Mouse (Mus musculus) neural tube, embryonic 14.5 days (tissue): ENCODE results near the gene Gm20388. TPM values are rescaled to one million over a fixed set of nuclear protein-coding genes. Genes with fewer than 3 reads are reported as not detected.

ENCODE experiments used
- ATAC-seq: fragments of 200-750 bp; cut with Nextera tagmentation; 2 replicates; pipeline ENCODE4 v1.8.0; 2017; ENCODE audit warnings: low read depth, mild to moderate bottlenecking, moderate TSS enrichment, moderate library complexity
- H3K27ac ChIP-seq: fragments of 300-500 bp; sonication (generic); 2 replicates; pipeline ENCODE4 v1.5.1; 2014; ENCODE audit warnings: low read depth, mild to moderate bottlenecking, control low read depth, low read length, moderate library complexity, mixed read lengths
- H3K27me3 ChIP-seq: fragments of 300-500 bp; sonication (generic); 2 replicates; pipeline ENCODE4 v1.6.1; 2014; ENCODE audit warnings: low read length; ENCODE audit not compliant: control insufficient read depth, insufficient read depth
- H3K36me3 ChIP-seq: fragments of 300-500 bp; sonication (generic); 2 replicates; pipeline ENCODE4 v1.6.1; 2014; ENCODE audit warnings: low read length, mixed read lengths; ENCODE audit not compliant: control insufficient read depth, insufficient read depth
- H3K4me1 ChIP-seq: fragments of 300-500 bp; sonication (generic); 2 replicates; pipeline ENCODE4 v1.6.1; 2014; ENCODE audit warnings: low read length; ENCODE audit not compliant: control insufficient read depth, insufficient read depth
- H3K4me2 ChIP-seq: fragments of 300-500 bp; sonication (generic); 2 replicates; pipeline ENCODE4 v1.6.1; 2014; ENCODE audit warnings: mild to moderate bottlenecking, low read depth, low read length, control low read depth
- H3K4me3 ChIP-seq: fragments of 300-500 bp; sonication (generic); 2 replicates; pipeline ENCODE4 v1.5.1; 2014; ENCODE audit warnings: low read depth, low read length, control low read depth, mixed read lengths
- H3K9ac ChIP-seq: fragments of 300-500 bp; sonication (generic); replicated peaks from 2 replicates; pipeline ENCODE4 v1.6.1; 2014; ENCODE audit warnings: low read depth, mild to moderate bottlenecking, control low read depth, low read length, mixed read lengths
- H3K9me3 ChIP-seq: fragments of 300-500 bp; sonication (generic); 2 replicates; pipeline ENCODE4 v1.6.1; 2016; ENCODE audit warnings: low read length; ENCODE audit not compliant: control insufficient read depth
- WGBS: fragments of 180-500 bp; shearing (Covaris S2); extraction: QIAGEN DNeasy Blood & Tissue Kit; methylation state at CpG from one replicate; pipeline ENCODE4 v1.1.7; 2014; 5-methylcytosine and 5-hydroxymethylcytosine counted together
- polyA plus RNA-seq: library from polyadenylated mRNA; unstranded; fragments of >200 nt; fragmentation: Nextera tagmentation; extraction: Ambion mirVana; gene quantifications from 2 replicates; pipeline ENCODE4 v1.2.1, GENCODE M21; 2014

The Gm20388 gene
- polyA plus RNA-seq, 1 experiment from 2014 or later: 10.3 TPM

DNA sequence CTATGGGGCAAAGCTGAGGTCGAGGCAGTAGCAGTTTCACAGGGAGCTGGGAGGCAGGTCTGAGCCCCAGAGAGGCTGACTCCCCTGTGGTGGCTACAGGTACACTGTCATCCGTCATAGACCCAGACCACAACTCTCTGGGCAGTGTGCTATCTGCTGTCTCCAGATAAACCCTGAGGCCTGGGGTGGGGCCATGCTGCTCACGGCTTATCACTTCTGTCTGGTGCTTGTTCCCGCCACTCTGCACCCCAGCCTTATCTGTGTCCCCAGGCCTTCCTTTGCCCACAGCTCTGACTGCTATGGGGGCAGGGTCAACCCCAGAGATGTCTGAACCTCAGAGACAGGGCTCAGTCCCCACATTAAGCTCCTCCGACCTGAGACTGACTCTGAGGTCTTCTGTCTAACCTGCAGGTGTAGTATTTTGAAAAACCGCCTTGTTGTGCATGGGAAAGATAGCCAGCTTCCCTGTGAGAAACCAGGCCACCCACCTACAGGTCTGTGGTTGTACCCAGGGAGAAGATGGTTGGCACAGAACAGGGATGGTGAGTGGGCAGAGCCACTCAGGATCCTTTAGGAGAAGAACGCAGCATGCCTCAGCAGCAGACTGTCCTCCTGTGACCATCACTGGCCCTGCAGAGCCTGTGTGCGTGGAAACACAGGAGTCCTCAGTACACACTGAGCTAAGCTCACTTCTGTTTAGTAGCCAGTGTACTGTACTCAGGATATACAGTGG lies 461.2 kb downstream of the Gm20388 start:
- no peak overlapping the region for H3K27ac ChIP-seq
- no peak overlapping the region for H3K4me2 ChIP-seq
- H3K4me3 ChIP-seq: no peak overlapping the region
- peaks cover 41% of the 10 kb centered on the region for H3K4me1 ChIP-seq
- no peaks in the 10 kb centered on the region for H3K9me3 ChIP-seq
- H3K9ac ChIP-seq: no peak overlapping the region
- no peak for ATAC-seq
- no peaks in the 10 kb centered on the region for H3K27me3 ChIP-seq
- no peaks in the 10 kb centered on the region for H3K36me3 ChIP-seq
- WGBS: 78% methylated on average over 8 of the region's 8 CpGs

DNA sequence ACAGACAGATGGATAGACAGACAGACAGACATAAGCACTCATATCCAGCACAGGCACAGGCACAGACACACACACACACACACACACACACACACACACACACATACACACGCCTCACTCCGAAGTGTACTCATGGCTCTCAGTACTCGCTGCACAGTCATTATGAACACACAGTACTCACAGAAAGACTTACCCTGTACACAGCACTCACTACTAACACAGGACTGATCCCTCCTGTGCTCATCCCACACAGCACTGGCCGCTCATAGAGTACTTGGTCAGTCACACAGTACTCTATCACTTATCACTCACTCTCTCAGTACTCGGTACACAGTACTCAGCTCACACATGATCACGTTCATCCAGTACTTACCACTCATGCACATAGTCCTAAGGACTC lies 462.0 kb downstream of the Gm20388 start:
- Histone ChIP-seq H3K4me3 (no peak overlapping the region), H3K4me1 (peaks cover 49% of the 10 kb centered on the region), H3K27ac (no peak overlapping the region), H3K9me3 (no peaks in the 10 kb centered on the region), H3K36me3 (no peaks in the 10 kb centered on the region), H3K9ac (no peak overlapping the region), H3K27me3 (no peaks in the 10 kb centered on the region), H3K4me2 (no peak overlapping the region)
- 95% methylated on average over 6 of the region's 6 CpGs for WGBS
- ATAC-seq: no peak

DNA sequence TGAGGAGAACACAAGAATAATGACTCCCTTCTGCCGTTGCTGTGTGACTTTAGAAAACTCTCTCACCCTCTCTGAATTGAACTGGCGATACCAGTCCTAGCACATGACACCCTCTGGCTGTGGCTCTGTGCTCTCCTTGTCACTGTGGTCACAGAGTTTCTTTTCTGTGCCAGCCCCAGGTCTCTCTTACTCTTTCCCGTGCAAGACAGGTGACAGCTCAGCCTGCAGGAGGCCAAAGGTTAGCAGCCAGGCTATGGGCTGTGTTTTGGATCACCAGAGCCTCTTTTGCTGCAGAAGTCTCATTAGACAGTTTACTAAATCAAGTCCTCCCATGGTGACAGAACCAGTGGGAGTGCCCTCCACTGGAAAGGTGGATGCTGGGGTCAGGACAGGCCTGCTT lies 463.0 kb downstream of the Gm20388 start:
- H3K36me3 ChIP-seq: no peaks in the 10 kb centered on the region
- H3K9me3 ChIP-seq: no peaks in the 10 kb centered on the region
- no peak overlapping the region for H3K9ac ChIP-seq
- no peak overlapping the region for H3K4me2 ChIP-seq
- WGBS: 62% methylated on average over 3 of the region's 3 CpGs
- H3K27ac ChIP-seq: peak overlapping the region; percentile 57
- no peaks in the 10 kb centered on the region for H3K27me3 ChIP-seq
- no peak for ATAC-seq
- no peak overlapping the region for H3K4me3 ChIP-seq
- H3K4me1 ChIP-seq: peaks cover 55% of the 10 kb centered on the region

DNA sequence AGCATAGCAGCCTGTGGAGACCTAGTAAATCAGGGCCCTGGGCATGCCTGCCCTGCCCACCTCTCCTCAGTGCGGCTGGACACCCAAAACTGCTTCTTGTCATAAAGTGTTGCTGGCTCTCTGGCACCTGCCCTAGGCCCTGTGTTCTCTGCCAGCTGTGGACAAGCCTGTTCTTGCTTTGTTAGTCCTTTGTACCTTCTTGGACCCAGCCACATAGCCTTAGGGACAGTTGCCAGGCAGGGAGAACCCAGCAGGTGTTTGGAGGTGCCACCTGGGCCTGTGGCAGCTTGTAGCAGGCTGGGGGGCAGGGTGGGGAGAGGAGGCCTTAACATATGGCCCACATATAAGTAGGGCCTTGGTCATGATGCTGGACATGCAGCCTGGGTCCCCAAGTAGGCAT lies 463.4 kb downstream of the Gm20388 start:
- no peak for ATAC-seq
- Histone ChIP-seq H3K36me3 (no peaks in the 10 kb centered on the region), H3K9ac (0 out of 2 replicates have a peak overlapping the region, but pooled peaks have one; percentile 16), H3K4me1 (peaks cover 54% of the 10 kb centered on the region), H3K9me3 (no peaks in the 10 kb centered on the region), H3K27me3 (no peaks in the 10 kb centered on the region), H3K4me2 (no peak overlapping the region), H3K4me3 (no peak overlapping the region), H3K27ac (peak overlapping the region; percentile 72)
- WGBS: 40% methylated on average over 1 of the region's 1 CpGs

DNA sequence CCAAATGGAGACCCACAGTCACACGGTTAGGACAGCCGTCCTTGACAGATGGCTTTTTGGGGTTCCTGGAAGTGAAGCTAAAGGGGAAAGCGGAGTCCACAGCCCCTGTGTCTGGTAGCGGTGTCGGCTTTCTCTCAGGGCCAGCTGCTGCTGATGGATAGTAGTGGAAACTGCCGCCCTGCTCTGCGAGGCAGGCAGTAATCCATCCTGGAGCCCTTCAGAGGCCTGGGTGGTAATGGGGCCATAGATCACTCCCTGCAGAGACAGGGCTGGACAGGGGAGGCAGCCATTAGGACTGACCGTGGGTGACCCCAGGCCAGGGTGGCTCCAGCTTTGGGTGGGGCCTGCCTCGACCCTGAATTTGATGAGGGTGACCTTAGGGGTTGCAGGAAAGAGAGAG lies 463.9 kb downstream of the Gm20388 start:
- no peaks in the 10 kb centered on the region for H3K27me3 ChIP-seq
- H3K4me3 ChIP-seq: no peak overlapping the region
- H3K4me2 ChIP-seq: no peak overlapping the region
- H3K27ac ChIP-seq: peak overlapping the region; percentile 72
- ATAC-seq: peak; percentile 33; the same call in 1 of the 2 replicates
- H3K9me3 ChIP-seq: no peaks in the 10 kb centered on the region
- no peaks in the 10 kb centered on the region for H3K36me3 ChIP-seq
- peak overlapping the region; percentile 16; the same call in 1 of the 2 replicates for H3K9ac ChIP-seq
- H3K4me1 ChIP-seq: peaks cover 52% of the 10 kb centered on the region
- WGBS: 11% methylated on average over 9 of the region's 9 CpGs

DNA sequence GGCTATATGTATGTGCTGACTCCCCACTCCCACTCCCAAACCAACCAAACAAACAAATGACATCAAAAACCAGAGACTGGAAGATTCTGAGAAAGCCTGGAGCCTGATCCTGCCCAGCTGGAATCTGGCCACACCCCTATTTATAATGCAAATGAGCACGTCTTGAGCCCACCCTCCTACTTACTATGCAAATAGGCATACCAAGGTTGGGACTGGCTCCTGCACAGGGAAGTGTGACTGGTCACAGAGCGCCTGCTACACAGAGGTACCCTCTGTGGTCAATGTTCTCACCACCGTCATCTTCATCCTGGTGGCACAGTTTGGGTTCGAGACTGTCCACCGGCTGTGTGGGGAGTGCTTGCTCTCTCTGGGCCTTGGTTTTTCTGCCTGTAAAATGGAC lies 464.5 kb downstream of the Gm20388 start:
- WGBS: 27% methylated on average over 5 of the region's 5 CpGs
- peak; percentile 42; the same call in 1 of the 2 replicates for ATAC-seq
- H3K4me1 ChIP-seq: peaks cover 52% of the 10 kb centered on the region
- no peak overlapping the region for H3K4me3 ChIP-seq
- H3K9me3 ChIP-seq: no peaks in the 10 kb centered on the region
- no peaks in the 10 kb centered on the region for H3K27me3 ChIP-seq
- no peak overlapping the region for H3K9ac ChIP-seq
- peak overlapping the region; percentile 72; the same call in 1 of the 2 replicates for H3K27ac ChIP-seq
- no peaks in the 10 kb centered on the region for H3K36me3 ChIP-seq
- H3K4me2 ChIP-seq: no peak overlapping the region

DNA sequence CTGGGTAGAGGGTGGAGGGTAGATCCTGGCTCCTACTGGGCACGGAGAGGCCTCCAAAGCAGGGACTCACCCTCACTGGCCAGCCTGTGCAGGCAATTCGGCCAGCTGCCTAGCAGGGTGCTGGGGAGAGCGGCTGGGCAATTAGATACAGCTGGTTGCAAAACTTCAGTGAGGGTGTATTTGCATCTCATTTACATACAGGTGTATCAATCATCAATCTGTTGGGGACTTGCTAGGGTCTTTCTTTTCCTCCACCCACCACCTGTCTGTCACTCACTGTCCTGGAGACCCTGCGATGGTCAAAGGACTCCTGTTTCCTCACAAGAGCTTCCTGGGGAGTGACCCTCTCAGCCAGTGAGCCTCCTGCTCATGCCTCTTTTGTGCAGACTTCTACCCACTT lies 465.6 kb downstream of the Gm20388 start:
- H3K4me1 ChIP-seq: peaks cover 57% of the 10 kb centered on the region
- no peak overlapping the region for H3K9ac ChIP-seq
- no peak overlapping the region for H3K4me2 ChIP-seq
- no peak for ATAC-seq
- no peaks in the 10 kb centered on the region for H3K9me3 ChIP-seq
- H3K4me3 ChIP-seq: no peak overlapping the region
- H3K27me3 ChIP-seq: no peaks in the 10 kb centered on the region
- H3K36me3 ChIP-seq: no peaks in the 10 kb centered on the region
- no peak overlapping the region for H3K27ac ChIP-seq
- WGBS: 23% methylated on average over 4 of the region's 4 CpGs

DNA sequence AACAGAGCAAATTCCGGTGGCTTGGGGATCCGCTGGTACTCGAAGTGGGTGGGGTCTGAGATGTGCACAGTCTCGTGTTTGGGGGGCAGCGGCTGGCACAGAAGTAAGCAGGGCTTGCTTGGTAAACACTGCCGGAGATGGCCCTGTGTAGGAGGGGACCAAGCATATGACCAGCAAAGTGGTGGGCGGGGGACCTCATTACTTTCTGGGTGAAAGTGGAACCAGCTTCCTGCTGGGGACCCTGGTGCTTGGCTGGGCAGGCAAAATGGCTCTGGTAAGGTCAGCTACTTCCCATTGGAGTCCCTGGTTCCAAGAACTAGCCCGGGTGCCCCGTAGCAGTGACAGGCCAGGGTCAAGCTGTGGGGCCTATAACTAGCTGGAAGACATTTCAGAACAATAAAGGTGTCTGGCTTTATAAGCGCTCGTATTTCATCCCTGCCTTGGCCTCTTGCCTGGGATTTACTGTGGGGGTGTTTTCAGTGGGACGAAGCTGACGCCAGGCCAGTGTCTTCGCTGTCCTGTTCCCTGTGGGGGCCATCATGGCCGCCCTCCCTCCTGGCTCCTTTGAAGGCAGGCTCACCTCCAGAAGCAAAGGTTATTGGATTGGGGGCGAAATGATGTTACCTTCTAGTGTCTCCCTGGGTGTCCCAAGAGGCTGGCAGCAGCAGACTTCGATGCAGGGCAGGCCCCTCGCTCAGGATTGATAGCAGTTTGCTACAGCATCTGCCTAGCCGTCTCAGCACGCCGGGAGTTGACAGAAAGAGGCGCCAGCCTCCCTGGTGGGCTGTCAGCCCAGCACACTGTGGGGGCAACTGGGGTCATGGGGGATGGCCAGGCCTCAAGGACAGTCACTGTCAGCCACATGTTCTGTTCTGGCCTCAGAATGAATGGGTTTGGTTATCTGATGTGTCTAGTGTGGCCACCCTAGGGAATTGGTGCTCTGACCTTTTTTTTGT lies 466.5 kb downstream of the Gm20388 start:
- no peak overlapping the region for H3K9ac ChIP-seq
- H3K9me3 ChIP-seq: no peaks in the 10 kb centered on the region
- no peak overlapping the region for H3K4me3 ChIP-seq
- ATAC-seq: no peak
- peaks cover 65% of the 10 kb centered on the region for H3K4me1 ChIP-seq
- no peak overlapping the region for H3K4me2 ChIP-seq
- 22% methylated on average over 22 of the region's 22 CpGs for WGBS
- H3K27ac ChIP-seq: peak overlapping the region; percentile 45; the same call in 1 of the 2 replicates
- no peaks in the 10 kb centered on the region for H3K27me3 ChIP-seq
- no peaks in the 10 kb centered on the region for H3K36me3 ChIP-seq

DNA sequence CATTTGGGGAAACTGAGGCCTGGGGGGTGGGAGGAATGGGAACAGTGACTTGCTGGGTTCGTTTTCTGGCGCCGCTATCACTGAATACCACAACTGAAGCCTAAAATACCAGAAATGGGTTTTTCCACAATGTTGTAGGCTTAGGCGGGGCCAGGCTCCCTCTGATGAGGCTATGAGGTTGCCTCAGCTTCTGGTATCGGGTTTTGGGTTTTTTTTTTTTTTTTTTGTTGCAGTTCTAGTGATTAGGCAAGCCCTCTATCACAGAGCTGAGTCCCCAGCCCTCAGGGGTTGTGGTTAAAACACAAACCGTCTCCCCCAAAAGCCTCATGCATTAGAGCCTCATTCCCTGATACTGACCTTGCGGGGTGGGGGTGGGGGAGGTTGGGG lies 467.2 kb downstream of the Gm20388 start:
- H3K27me3 ChIP-seq: no peaks in the 10 kb centered on the region
- peaks cover 72% of the 10 kb centered on the region for H3K4me1 ChIP-seq
- H3K4me3 ChIP-seq: no peak overlapping the region
- no peaks in the 10 kb centered on the region for H3K9me3 ChIP-seq
- H3K27ac ChIP-seq: no peak overlapping the region
- no peak overlapping the region for H3K9ac ChIP-seq
- 48% methylated on average over 7 of the region's 7 CpGs for WGBS
- no peaks in the 10 kb centered on the region for H3K36me3 ChIP-seq
- ATAC-seq: no peak
- no peak overlapping the region for H3K4me2 ChIP-seq
